ENCODE assay signal across 10 mouse cellular contexts in the genomic region with DNA sequence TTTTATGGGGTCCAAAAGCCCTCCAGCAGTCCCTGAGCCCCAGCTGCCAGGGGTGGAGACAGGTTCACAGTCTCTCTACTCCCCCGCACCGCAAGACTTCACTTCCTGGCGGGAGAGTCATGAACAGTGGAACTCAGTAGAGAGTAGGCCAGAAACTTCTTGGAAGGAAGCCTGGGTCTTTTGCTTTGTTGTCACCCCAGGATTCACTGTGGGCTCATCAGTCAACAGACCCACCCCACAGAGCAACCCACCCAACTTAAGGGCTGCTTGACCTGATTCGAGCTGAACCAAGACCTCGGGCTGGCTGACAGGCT. TPM values are rescaled to one million over a fixed set of nuclear protein-coding genes. Genes with fewer than 3 reads are reported as not detected.
DNase-seq lines count a peak whose midpoint lies in the region; ATAC-seq lines count a peak whose summit lies in the region.
"Had no signal": no experiment of that assay in that cellular context is flagged by ENCODE, and none has a peak within 500 bp of the region (broad histone marks: within the 10 kb centered on the region; RNA-seq: fewer than 3 reads in every experiment).

No protein-coding gene starts in this region.

- peaks cover 28% of the 10 kb centered on the region for H3K4me1 ChIP-seq in kidney, embryonic 15.5 days
- H3K4me1 ChIP-seq in midbrain, embryonic 15.5 days: no peaks in the 10 kb centered on the region
- H3K4me1 ChIP-seq: heart, embryonic 15.5 days had no signal

- no peak overlapping the region for H3K4me2 ChIP-seq in kidney, embryonic 15.5 days
- H3K4me2 ChIP-seq in midbrain, embryonic 15.5 days: no peak overlapping the region
- H3K4me2 ChIP-seq: heart, embryonic 15.5 days; liver, embryonic 12.5 days had no signal

- no peak for ATAC-seq in kidney, embryonic 15.5 days (replicated peaks; ENCODE audit: low FRiP score)
- ATAC-seq in midbrain, embryonic 15.5 days (replicated peaks): no peak
- ATAC-seq: liver, embryonic 12.5 days had no signal

- H3K9me3 ChIP-seq in kidney, embryonic 15.5 days (replicated peaks): no peaks in the 10 kb centered on the region
- H3K9me3 ChIP-seq in midbrain, embryonic 15.5 days: no peaks in the 10 kb centered on the region
- H3K9me3 ChIP-seq: heart, embryonic 15.5 days; liver, embryonic 12.5 days had no signal

- DNase-seq in kidney, adult 11 months: no peak
- peak; percentile 31 for DNase-seq in testis, postnatal 14 days (ENCODE audit: low spot score)
- DNase-seq in testis, postnatal 10 days (ENCODE audit: low spot score): no peak
- DNase-seq in lung, postnatal 10 days: peak; percentile 54
- DNase-seq in c-Kit-positive CD71-positive TER-119-positive erythroid progenitor cells, embryonic 14.5 days (ENCODE audit: low spot score): no peak
- DNase-seq: cerebellum, adult 8-10 months had no signal

- no peak overlapping the region for H3K4me3 ChIP-seq in kidney, embryonic 15.5 days (replicated peaks)
- H3K4me3 ChIP-seq in midbrain, embryonic 15.5 days: no peak overlapping the region
- H3K4me3 ChIP-seq: heart, embryonic 15.5 days; liver, embryonic 12.5 days had no signal

- H3K27me3 ChIP-seq in kidney, embryonic 15.5 days: no peaks in the 10 kb centered on the region
- no peaks in the 10 kb centered on the region for H3K27me3 ChIP-seq in midbrain, embryonic 15.5 days (replicated peaks)
- H3K27me3 ChIP-seq: heart, embryonic 15.5 days had no signal

- H3K27ac ChIP-seq in kidney, embryonic 15.5 days: peak overlapping the region; percentile 37; the same call in 1 of the 2 replicates
- H3K27ac ChIP-seq in midbrain, embryonic 15.5 days: no peak overlapping the region
- H3K27ac ChIP-seq: heart, embryonic 15.5 days; liver, embryonic 12.5 days had no signal

- no peaks in the 10 kb centered on the region for H3K36me3 ChIP-seq in kidney, embryonic 15.5 days
- H3K36me3 ChIP-seq in midbrain, embryonic 15.5 days (replicated peaks): no peaks in the 10 kb centered on the region
- H3K36me3 ChIP-seq: heart, embryonic 15.5 days; liver, embryonic 12.5 days had no signal

- H3K9ac ChIP-seq in kidney, embryonic 15.5 days: no peak overlapping the region
- no peak overlapping the region for H3K9ac ChIP-seq in midbrain, embryonic 15.5 days
- H3K9ac ChIP-seq: heart, embryonic 15.5 days; liver, embryonic 12.5 days had no signal

- 63% methylated on average over 5 of the region's 5 CpGs for WGBS in kidney, embryonic 15.5 days
- 90% methylated on average over 5 of the region's 5 CpGs for WGBS in midbrain, embryonic 15.5 days

RNA-seq across cellular contexts. Expression of gene Cilp, which starts 16.6 kb away (rescaled TPM):
- 0.66 and 1.1 TPM in 2 replicates for polyA plus RNA-seq in kidney, embryonic 15.5 days (2015; fragmentation: Nextera tagmentation; extraction: Ambion mirVana)
- 0.19 and 0.26 TPM in 2 replicates for polyA plus RNA-seq in midbrain, embryonic 15.5 days (2015; fragmentation: Nextera tagmentation; extraction: Ambion mirVana)

RNA-seq across cellular contexts. Expression of gene Clpx, which starts 45.7 kb away (rescaled TPM):
- 50.6 and 53.5 TPM in 2 replicates for polyA plus RNA-seq in kidney, embryonic 15.5 days (2015; fragmentation: Nextera tagmentation; extraction: Ambion mirVana)
- polyA plus RNA-seq in midbrain, embryonic 15.5 days (2015; fragmentation: Nextera tagmentation; extraction: Ambion mirVana): 40.4 and 42.8 TPM in 2 replicates

RNA-seq across cellular contexts. Expression of gene Parp16, which starts 53.2 kb away (rescaled TPM):
- 7.9 and 8.1 TPM in 2 replicates for polyA plus RNA-seq in kidney, embryonic 15.5 days (2015; fragmentation: Nextera tagmentation; extraction: Ambion mirVana)
- 6.8 and 7.6 TPM in 2 replicates for polyA plus RNA-seq in midbrain, embryonic 15.5 days (2015; fragmentation: Nextera tagmentation; extraction: Ambion mirVana)

Comparison
In these comparisons a context has a peak if more than half of its experiments do, and no peak if none do; other contexts are left out.
1. DNase-seq: peak in testis, postnatal 14 days (single experiment) and lung, postnatal 10 days (single experiment); none in kidney, adult 11 months (single experiment), testis, postnatal 10 days (single experiment) and c-Kit-positive CD71-positive TER-119-positive erythroid progenitor cells, embryonic 14.5 days (single experiment).